Mouse (Mus musculus): ENCODE data around the gene Agpat2. TPM values are rescaled to one million over a fixed set of nuclear protein-coding genes. Genes with fewer than 3 reads are reported as not detected.
A peak's percentile ranks its signal among the peaks of the same experiment; 100 is the strongest.

Gene Agpat2
- polyA plus RNA-seq, 1 experiment from 2014 or later = 7.3 TPM

- WGBS = 84% methylated on average over 5 of the region's 5 CpGs
- DNase-seq (ENCODE audit: low spot score) = no peak
- Histone ChIP-seq H3K9me3 (ENCODE audit: control insufficient read depth, low read length) (no peaks in the 10 kb centered on the region), H3K27me3 (ENCODE audit: control insufficient read depth, insufficient read depth, low read length) (no peaks in the 10 kb centered on the region), H3K4me1 (replicated peaks; ENCODE audit: control insufficient read depth, insufficient read depth, low read length) (peaks cover 11% of the 10 kb centered on the region; the same call in 1 of the 2 replicates), H3K9ac (ENCODE audit: low read depth, low read length) (peak overlapping the region; percentile 37; the same call in 1 of the 2 replicates), H3K4me3 (ENCODE audit: low read depth, low read length) (no peak overlapping the region), H3K36me3 (ENCODE audit: control insufficient read depth, insufficient read depth, low read length) (peaks cover 4% of the 10 kb centered on the region; the same call in 1 of the 2 replicates), H3K27ac (ENCODE audit: low read depth, low read length) (no peak overlapping the region), H3K4me2 (replicated peaks; ENCODE audit: low read depth, low read length) (peak overlapping the region; percentile 50; the same call in 1 of the 2 replicates)
- no peak for ATAC-seq (ENCODE audit: low FRiP score)
These were observed 33.8 kb upstream of the Agpat2 start for GRCm38 (mm10) chr2:26638039-26638438.

- peaks cover 4% of the 10 kb centered on the region; the same call in 1 of the 2 replicates for H3K36me3 ChIP-seq (ENCODE audit: control insufficient read depth, insufficient read depth, low read length)
- no peak for ATAC-seq (ENCODE audit: low FRiP score)
These were observed 33.2 kb upstream of the Agpat2 start for GRCm38 (mm10) chr2:26637316-26637932.

GRCm38 (mm10) chr2:26636325-26636635, 32.1 kb upstream of the Agpat2 start:
- no peak overlapping the region for H3K9ac ChIP-seq (ENCODE audit: low read depth, low read length)

More at GRCm38 (mm10) chr2:26637316-26637932, 33.2 kb upstream of the Agpat2 start:
- H3K27me3 ChIP-seq (ENCODE audit: control insufficient read depth, insufficient read depth, low read length) = no peaks in the 10 kb centered on the region
- no peaks in the 10 kb centered on the region for H3K9me3 ChIP-seq (ENCODE audit: control insufficient read depth, low read length)
- no peak overlapping the region for H3K9ac ChIP-seq (ENCODE audit: low read depth, low read length)
- no peak for DNase-seq (ENCODE audit: low spot score)
- peaks cover 13% of the 10 kb centered on the region; the same call in 1 of the 2 replicates for H3K4me1 ChIP-seq (replicated peaks; ENCODE audit: control insufficient read depth, insufficient read depth, low read length)
- H3K4me3 ChIP-seq (ENCODE audit: low read depth, low read length) = no peak overlapping the region
- 82% methylated on average over 4 of the region's 4 CpGs for WGBS
- H3K27ac ChIP-seq (ENCODE audit: low read depth, low read length) = no peak overlapping the region
- H3K4me2 ChIP-seq (replicated peaks; ENCODE audit: low read depth, low read length) = no peak overlapping the region; the same call in 1 of the 2 replicates

GRCm38 (mm10) chr2:26635489-26636324, 31.5 kb upstream of the Agpat2 start:
- Histone ChIP-seq H3K4me2 (replicated peaks; ENCODE audit: low read depth, low read length) (no peak overlapping the region), H3K27ac (ENCODE audit: low read depth, low read length) (no peak overlapping the region), H3K36me3 (ENCODE audit: control insufficient read depth, insufficient read depth, low read length) (peaks cover 4% of the 10 kb centered on the region; the same call in 1 of the 2 replicates), H3K9ac (ENCODE audit: low read depth, low read length) (no peak overlapping the region), H3K4me3 (ENCODE audit: low read depth, low read length) (no peak overlapping the region), H3K4me1 (replicated peaks; ENCODE audit: control insufficient read depth, insufficient read depth, low read length) (peaks cover 13% of the 10 kb centered on the region; the same call in 1 of the 2 replicates), H3K9me3 (ENCODE audit: control insufficient read depth, low read length) (no peaks in the 10 kb centered on the region), H3K27me3 (ENCODE audit: control insufficient read depth, insufficient read depth, low read length) (no peaks in the 10 kb centered on the region)
- ATAC-seq (ENCODE audit: low FRiP score) (no peak), DNase-seq (ENCODE audit: low spot score) (no peak)
- WGBS = 77% methylated on average over 21 of the region's 21 CpGs

More at GRCm38 (mm10) chr2:26636325-26636635, 32.1 kb upstream of the Agpat2 start:
- no peaks in the 10 kb centered on the region for H3K27me3 ChIP-seq (ENCODE audit: control insufficient read depth, insufficient read depth, low read length)
- peaks cover 13% of the 10 kb centered on the region; the same call in 1 of the 2 replicates for H3K4me1 ChIP-seq (replicated peaks; ENCODE audit: control insufficient read depth, insufficient read depth, low read length)
- H3K4me2 ChIP-seq (replicated peaks; ENCODE audit: low read depth, low read length) = no peak overlapping the region
- H3K4me3 ChIP-seq (ENCODE audit: low read depth, low read length) = no peak overlapping the region
- no peaks in the 10 kb centered on the region for H3K9me3 ChIP-seq (ENCODE audit: control insufficient read depth, low read length)
- H3K36me3 ChIP-seq (ENCODE audit: control insufficient read depth, insufficient read depth, low read length) = peaks cover 4% of the 10 kb centered on the region; the same call in 1 of the 2 replicates
- ATAC-seq (ENCODE audit: low FRiP score) = no peak
- WGBS = 67% methylated on average over 2 of the region's 2 CpGs
- no peak for DNase-seq (ENCODE audit: low spot score)
- H3K27ac ChIP-seq (ENCODE audit: low read depth, low read length) = no peak overlapping the region

- peaks cover 16% of the 10 kb centered on the region for H3K4me1 ChIP-seq (replicated peaks; ENCODE audit: control insufficient read depth, insufficient read depth, low read length)
- H3K9ac ChIP-seq (ENCODE audit: low read depth, low read length) = no peak overlapping the region
- 70% methylated on average over 12 of the region's 12 CpGs for WGBS
- peaks cover 4% of the 10 kb centered on the region; the same call in 1 of the 2 replicates for H3K36me3 ChIP-seq (ENCODE audit: control insufficient read depth, insufficient read depth, low read length)
- no peak overlapping the region for H3K4me2 ChIP-seq (replicated peaks; ENCODE audit: low read depth, low read length)
- no peaks in the 10 kb centered on the region for H3K27me3 ChIP-seq (ENCODE audit: control insufficient read depth, insufficient read depth, low read length)
- no peaks in the 10 kb centered on the region for H3K9me3 ChIP-seq (ENCODE audit: control insufficient read depth, low read length)
- H3K27ac ChIP-seq (ENCODE audit: low read depth, low read length) = no peak overlapping the region
- no peak for ATAC-seq (ENCODE audit: low FRiP score)
- H3K4me3 ChIP-seq (ENCODE audit: low read depth, low read length) = no peak overlapping the region
- DNase-seq (ENCODE audit: low spot score) = no peak
These were observed 30.6 kb upstream of the Agpat2 start for GRCm38 (mm10) chr2:26634629-26635488.

GRCm38 (mm10) chr2:26633953-26634530, 29.8 kb upstream of the Agpat2 start:
- no peak overlapping the region for H3K9ac ChIP-seq (ENCODE audit: low read depth, low read length)
- peaks cover 4% of the 10 kb centered on the region; the same call in 1 of the 2 replicates for H3K36me3 ChIP-seq (ENCODE audit: control insufficient read depth, insufficient read depth, low read length)
- 67% methylated on average over 4 of the region's 4 CpGs for WGBS
- no peak overlapping the region for H3K4me2 ChIP-seq (replicated peaks; ENCODE audit: low read depth, low read length)
- H3K27me3 ChIP-seq (ENCODE audit: control insufficient read depth, insufficient read depth, low read length) = no peaks in the 10 kb centered on the region
- DNase-seq (ENCODE audit: low spot score) = no peak
- no peak overlapping the region for H3K4me3 ChIP-seq (ENCODE audit: low read depth, low read length)
- no peak for ATAC-seq (ENCODE audit: low FRiP score)
- peaks cover 19% of the 10 kb centered on the region for H3K4me1 ChIP-seq (replicated peaks; ENCODE audit: control insufficient read depth, insufficient read depth, low read length)
- no peak overlapping the region for H3K27ac ChIP-seq (ENCODE audit: low read depth, low read length)
- H3K9me3 ChIP-seq (ENCODE audit: control insufficient read depth, low read length) = no peaks in the 10 kb centered on the region

- H3K4me2 ChIP-seq (replicated peaks; ENCODE audit: low read depth, low read length) = no peak overlapping the region
These were observed 28.6 kb upstream of the Agpat2 start for GRCm38 (mm10) chr2:26632541-26633395.

More at GRCm38 (mm10) chr2:26632541-26633395, 28.6 kb upstream of the Agpat2 start:
- Histone ChIP-seq H3K9ac (ENCODE audit: low read depth, low read length) (peak overlapping the region; percentile 27; the same call in 1 of the 2 replicates), H3K4me1 (replicated peaks; ENCODE audit: control insufficient read depth, insufficient read depth, low read length) (peaks cover 10% of the 10 kb centered on the region), H3K27ac (ENCODE audit: low read depth, low read length) (no peak overlapping the region), H3K36me3 (ENCODE audit: control insufficient read depth, insufficient read depth, low read length) (peaks cover 4% of the 10 kb centered on the region; the same call in 1 of the 2 replicates), H3K9me3 (ENCODE audit: control insufficient read depth, low read length) (no peaks in the 10 kb centered on the region), H3K27me3 (ENCODE audit: control insufficient read depth, insufficient read depth, low read length) (no peaks in the 10 kb centered on the region), H3K4me3 (ENCODE audit: low read depth, low read length) (no peak overlapping the region)
- no peak for DNase-seq (ENCODE audit: low spot score)
- WGBS = 85% methylated on average over 16 of the region's 16 CpGs
- no peak for ATAC-seq (ENCODE audit: low FRiP score)
